Comparison of ENCODE assay signal across 25 mouse cellular contexts in genomic region chr3:123149380-123150162, GRCm38 (mm10).
DNase-seq lines count a peak whose midpoint lies in the region; ATAC-seq and TF ChIP-seq lines count a peak whose summit lies in the region.
"Had no signal": no experiment of that assay in that cellular context is flagged by ENCODE, and none has a peak within 500 bp of the region (broad histone marks: within the 10 kb centered on the region; RNA-seq: fewer than 3 reads in every experiment).

No protein-coding gene starts in this region.

- TF ChIP-seq EP300 in heart, adult 2 months (IDR thresholded peaks at IDR 0.05; ENCODE audit: insufficient read depth, low read depth, low read length) = no peak

- no peak overlapping the region for H3K4me3 ChIP-seq in heart, adult 2 months
- no peak overlapping the region for H3K4me3 ChIP-seq in heart, embryonic 16.5 days (ENCODE audit: low read length)
- H3K4me3 ChIP-seq in kidney, embryonic 15.5 days (replicated peaks) = no peak overlapping the region
- H3K4me3 ChIP-seq: embryonic facial prominence, embryonic 15.5 days; forebrain, embryonic 10.5 days; hindbrain, embryonic 10.5 days; limb, embryonic 10.5 days had no signal

- 0 out of 2 replicates have a peak overlapping the region, but pooled peaks have one; percentile 27 for H3K4me2 ChIP-seq in heart, embryonic 16.5 days (ENCODE audit: low read depth, low read length)
- no peak overlapping the region for H3K4me2 ChIP-seq in kidney, embryonic 15.5 days
- H3K4me2 ChIP-seq: embryonic facial prominence, embryonic 15.5 days had no signal

- peaks cover 8% of the 10 kb centered on the region; the same call in 1 of the 2 replicates for H3K36me3 ChIP-seq in heart, adult 2 months (ENCODE audit: control insufficient read depth, insufficient read depth, low read length)
- no peaks in the 10 kb centered on the region for H3K36me3 ChIP-seq in heart, embryonic 16.5 days (ENCODE audit: control insufficient read depth, insufficient read depth)
- no peaks in the 10 kb centered on the region for H3K36me3 ChIP-seq in kidney, embryonic 15.5 days
- H3K36me3 ChIP-seq: embryonic facial prominence, embryonic 15.5 days; forebrain, embryonic 10.5 days; hindbrain, embryonic 10.5 days; limb, embryonic 10.5 days had no signal

- H3K27me3 ChIP-seq in heart, adult 2 months (ENCODE audit: control insufficient read depth, insufficient read depth, low read length) = no peaks in the 10 kb centered on the region
- no peaks in the 10 kb centered on the region for H3K27me3 ChIP-seq in heart, embryonic 16.5 days (ENCODE audit: control insufficient read depth, insufficient read depth, low read length)
- H3K27me3 ChIP-seq in kidney, embryonic 15.5 days = no peaks in the 10 kb centered on the region
- H3K27me3 ChIP-seq: CH12.LX; embryonic facial prominence, embryonic 15.5 days had no signal

- H3K9me3 ChIP-seq in heart, embryonic 16.5 days (replicated peaks; ENCODE audit: control insufficient read depth, low read length) = no peaks in the 10 kb centered on the region
- no peaks in the 10 kb centered on the region for H3K9me3 ChIP-seq in kidney, embryonic 15.5 days (replicated peaks)
- H3K9me3 ChIP-seq: embryonic facial prominence, embryonic 15.5 days; forebrain, embryonic 10.5 days; hindbrain, embryonic 10.5 days; limb, embryonic 10.5 days had no signal

- H3K79me2 ChIP-seq in heart, adult 2 months (replicated peaks; ENCODE audit: control insufficient read depth, insufficient read depth, low read length) = no peaks in the 10 kb centered on the region

- no peak for TF ChIP-seq POLR2A in heart, adult 2 months (IDR thresholded peaks at IDR 0.05; ENCODE audit: insufficient read depth, low read depth, low read length)

- intact Hi-C loops in heart, adult 2 months (cut with DNase I) = no loop called here

- TF ChIP-seq CTCF in heart, adult 2 months (IDR thresholded peaks at IDR 0.05) = no peak

- ATAC-seq in heart, embryonic 16.5 days (replicated peaks; ENCODE audit: extremely low read depth, insufficient read depth, low FRiP score) = 0 out of 2 replicates have a peak, but pooled peaks have one; percentile 43
- ATAC-seq in megakaryocyte progenitor cell, adult 5-6 weeks (replicated peaks; ENCODE audit: poor library complexity) = peak; percentile 75
- no peak for ATAC-seq in kidney, embryonic 15.5 days (replicated peaks; ENCODE audit: low FRiP score)
- ATAC-seq: forebrain, postnatal 0 days; hindbrain, postnatal 0 days; liver, postnatal 0 days; midbrain, embryonic 16.5 days had no signal

- no peak overlapping the region for H3K9ac ChIP-seq in heart, adult 2 months (ENCODE audit: low read depth, low read length)
- H3K9ac ChIP-seq in heart, embryonic 16.5 days (ENCODE audit: low read length) = no peak overlapping the region
- H3K9ac ChIP-seq in kidney, embryonic 15.5 days = no peak overlapping the region
- H3K9ac ChIP-seq: embryonic facial prominence, embryonic 15.5 days; forebrain, postnatal 0 days; liver, postnatal 0 days had no signal

- 64% methylated on average over 10 of the region's 10 CpGs for WGBS in heart, adult 2 months
- 36% methylated on average over 10 of the region's 10 CpGs for WGBS in heart, embryonic 16.5 days
- 82% methylated on average over 10 of the region's 10 CpGs for WGBS in kidney, embryonic 15.5 days

- peak overlapping the region; percentile 73 for H3K27ac ChIP-seq in heart, adult 2 months
- H3K27ac ChIP-seq in heart, embryonic 16.5 days (ENCODE audit: low read length) = peak overlapping the region; percentile 76
- H3K27ac ChIP-seq in kidney, embryonic 15.5 days = no peak overlapping the region
- H3K27ac ChIP-seq: embryonic facial prominence, embryonic 15.5 days; forebrain, embryonic 10.5 days; hindbrain, embryonic 10.5 days; hindbrain, postnatal 0 days; limb, embryonic 10.5 days had no signal

- peaks cover 6% of the 10 kb centered on the region for H3K4me1 ChIP-seq in heart, adult 2 months (ENCODE audit: control insufficient read depth, insufficient read depth, low read length)
- peaks cover 33% of the 10 kb centered on the region for H3K4me1 ChIP-seq in heart, embryonic 16.5 days (ENCODE audit: control insufficient read depth, insufficient read depth, low read length)
- H3K4me1 ChIP-seq in kidney, embryonic 15.5 days = no peaks in the 10 kb centered on the region
- H3K4me1 ChIP-seq: embryonic facial prominence, embryonic 15.5 days; forebrain, embryonic 10.5 days; hindbrain, embryonic 10.5 days had no signal

- DNase-seq in heart, adult 2 months = no peak
- DNase-seq in heart, adult 8-10 months (ENCODE audit: low spot score) = no peak
- DNase-seq in heart, postnatal 4 days = no peak
- DNase-seq in brain, adult 2 months (ENCODE audit: low read depth, low spot score) = peak; percentile 13
- no peak for DNase-seq in yolk sac, embryonic 10.5 days (ENCODE audit: low spot score)
- DNase-seq: adrenal gland, postnatal 14 days; cerebellum, adult 18-20 months; cerebellum, postnatal 25 days; kidney, adult 8-10 months; kidney, postnatal 36 days; liver, postnatal 0 days; lung, postnatal 14 days; retina, postnatal 1 day; thymus, adult 2 months had no signal
